Mouse (Mus musculus) G1E-ER4 (cell line): ENCODE results near the gene Gm28308. TPM values are rescaled to one million over a fixed set of nuclear protein-coding genes. Genes with fewer than 3 reads are reported as not detected.

Source experiments
- GATA1 ChIP-seq: IDR thresholded peaks from one replicate; pipeline ENCODE4 v1.8.0; 2012; ENCODE audit warnings: low read length, inconsistent platforms
- polyA plus RNA-seq: library from polyadenylated mRNA; stranded (reverse); fragments of >175 nt; gene quantifications from 2 replicates; pipeline ENCODE4 v1.2.3, GENCODE M21; 2012

Gm28308 gene
- polyA plus RNA-seq, 1 experiment = not detected

GRCm38 (mm10) chr6:52191860-52192550, 21.1 kb downstream of the Gm28308 start:
- TF ChIP-seq GATA1 = no peak

- TF ChIP-seq GATA1 = no peak
Observed at GRCm38 (mm10) chr6:52190906-52191810, 22.0 kb downstream of the Gm28308 start, which contains the start of gene Hoxa4. Hoxa4 (minus strand) TSS chr6:52191753.

- no peak for TF ChIP-seq GATA1
Observed at GRCm38 (mm10) chr6:52190410-52190809, 22.7 kb downstream of the Gm28308 start.

GRCm38 (mm10) chr6:52189909-52190308, 23.2 kb downstream of the Gm28308 start:
- no peak for TF ChIP-seq GATA1

- TF ChIP-seq GATA1 = no peak
Observed at GRCm38 (mm10) chr6:52189172-52189591, 24.0 kb downstream of the Gm28308 start.

- TF ChIP-seq GATA1 = no peak
Observed at GRCm38 (mm10) chr6:52186500-52186899, 26.6 kb downstream of the Gm28308 start.

- no peak for TF ChIP-seq GATA1
Observed at GRCm38 (mm10) chr6:52185834-52186233, 27.3 kb downstream of the Gm28308 start.

GRCm38 (mm10) chr6:52185222-52185621, 27.9 kb downstream of the Gm28308 start:
- TF ChIP-seq GATA1 = no peak

GRCm38 (mm10) chr6:52184668-52185067, 28.5 kb downstream of the Gm28308 start:
- no peak for TF ChIP-seq GATA1

GRCm38 (mm10) chr6:52183311-52184080, 29.6 kb downstream of the Gm28308 start:
- TF ChIP-seq GATA1 = no peak

- TF ChIP-seq GATA1 = no peak
Observed at GRCm38 (mm10) chr6:52182793-52183192, 30.3 kb downstream of the Gm28308 start.

DNA sequence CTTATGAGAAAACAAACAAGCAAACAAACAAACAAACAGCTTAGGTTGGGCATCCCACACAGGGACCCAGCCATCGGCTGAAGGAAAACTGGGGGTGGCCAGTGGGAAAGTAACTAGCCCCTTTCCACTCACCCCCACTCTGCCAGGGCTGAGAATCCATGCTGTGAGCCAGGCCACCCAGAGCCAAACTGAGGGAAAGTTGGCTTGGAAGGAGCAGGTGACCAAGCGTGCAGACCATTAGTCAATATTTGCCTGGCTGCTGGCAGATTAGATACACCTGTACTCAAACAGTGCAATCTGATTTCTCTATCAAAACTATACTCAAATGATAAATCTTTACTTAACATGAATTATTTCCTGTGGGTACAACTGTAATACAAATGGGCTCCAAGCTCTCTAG, 31.1 kb downstream of the Gm28308 start:
- TF ChIP-seq GATA1 = no peak

GRCm38 (mm10) chr6:52180726-52181125, 32.4 kb downstream of the Gm28308 start:
- TF ChIP-seq GATA1 = no peak

GRCm38 (mm10) chr6:52180213-52180710, 32.9 kb downstream of the Gm28308 start:
- TF ChIP-seq GATA1 = no peak

- TF ChIP-seq GATA1 = no peak
Observed at GRCm38 (mm10) chr6:52179690-52180089, 33.4 kb downstream of the Gm28308 start.
